Mouse (Mus musculus): ENCODE data around the gene Cd28.

- TF ChIP-seq POLR2A (IDR thresholded peaks at IDR 0.05; ENCODE audit: borderline replicate concordance, extremely low read depth, low read depth, low read length) (no peak), CTCF (IDR thresholded peaks at IDR 0.05; ENCODE audit: insufficient read depth, low read length) (no peak)
These were observed 36.4 kb downstream of the Cd28 start for GRCm38 (mm10) chr1:60752986-60753385.

Measured in lung, adult 2 months (tissue).